Mouse (Mus musculus) spleen, adult 2 months (tissue): ENCODE measurements around the gene Tesk1.

ENCODE experiments used
- CTCF ChIP-seq: fragments of 200-500 bp; IDR thresholded peaks from 2 replicates; pipeline ENCODE4 v1.5.1; 2011; ENCODE audit warnings: mild to moderate bottlenecking, inconsistent platforms; ENCODE audit not compliant: insufficient read depth, insufficient read length, insufficient replicate concordance; ENCODE audit errors: extremely low read depth
- POLR2A ChIP-seq: fragments of 200-500 bp; IDR thresholded peaks from 2 replicates; pipeline ENCODE4 v1.6.1; 2011; ENCODE audit warnings: low read depth, low read length, inconsistent platforms

GRCm38 (mm10) chr4:43442456-43443361 lies 970 bp downstream of the Tesk1 start:
- no peak; the same call in 1 of the 2 replicates for TF ChIP-seq POLR2A
- no peak for TF ChIP-seq CTCF
